Mouse (Mus musculus) megakaryocyte, adult 5-6 weeks (primary cell): ENCODE data around the gene Prune2. TPM values are rescaled to one million over a fixed set of nuclear protein-coding genes. Genes with fewer than 3 reads are reported as not detected.

ENCODE experiments used
- ATAC-seq: 2 replicates; pipeline ENCODE4 v1.8.0; 2016; ENCODE audit warnings: mild to moderate bottlenecking, inconsistent platforms; ENCODE audit not compliant: poor library complexity, severe bottlenecking
- total RNA-seq, 2 experiments: library from RNA; stranded (forward) in 1 of 2; stranded (reverse) in 1 of 2; fragments of 153-499, 151-499 nt in 1 of 2; fragments of 221-1000, 200-1000 nt in 1 of 2; gene quantifications; 2 replicates each; pipeline versions ENCODE4 v1.2.3 to v1.2.4; 2015 to 2017

Gene Prune2
- total RNA-seq, 2 experiments from 2014 or later: 2.0 to 3.2 TPM

- peak; percentile 72 for ATAC-seq
Measured at GRCm38 (mm10) chr19:17124034-17124735, 168.3 kb downstream of the Prune2 start.

DNA sequence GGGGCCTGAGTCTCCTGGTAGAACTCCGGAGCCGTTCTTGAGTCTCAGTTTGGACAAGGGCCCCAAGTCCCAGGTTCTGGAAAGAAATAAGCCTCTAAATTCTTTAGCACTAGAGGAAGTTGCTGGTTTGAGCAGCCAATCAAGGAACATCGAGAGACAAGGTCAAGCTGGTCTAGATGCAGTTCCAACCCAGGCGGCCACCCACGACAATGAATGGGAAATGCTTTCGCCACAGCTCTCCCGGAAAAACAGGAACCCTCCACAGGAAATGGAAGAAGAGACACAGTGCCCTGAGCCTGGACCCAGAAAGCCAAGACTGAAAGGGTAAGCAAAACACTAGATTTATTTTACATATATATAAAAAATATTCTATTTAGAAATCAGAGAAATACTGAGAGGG lies 169.5 kb downstream of the Prune2 start:
- peak; percentile 17; the same call in 1 of the 2 replicates for ATAC-seq

GRCm38 (mm10) chr19:17130544-17130943 lies 174.6 kb downstream of the Prune2 start:
- ATAC-seq: no peak

GRCm38 (mm10) chr19:17136677-17137460 lies 181.0 kb downstream of the Prune2 start:
- ATAC-seq: peak; percentile 57

- no peak for ATAC-seq
Measured at GRCm38 (mm10) chr19:17137656-17138055, 181.7 kb downstream of the Prune2 start.

GRCm38 (mm10) chr19:17138144-17138915 lies 182.4 kb downstream of the Prune2 start:
- ATAC-seq: no peak

DNA sequence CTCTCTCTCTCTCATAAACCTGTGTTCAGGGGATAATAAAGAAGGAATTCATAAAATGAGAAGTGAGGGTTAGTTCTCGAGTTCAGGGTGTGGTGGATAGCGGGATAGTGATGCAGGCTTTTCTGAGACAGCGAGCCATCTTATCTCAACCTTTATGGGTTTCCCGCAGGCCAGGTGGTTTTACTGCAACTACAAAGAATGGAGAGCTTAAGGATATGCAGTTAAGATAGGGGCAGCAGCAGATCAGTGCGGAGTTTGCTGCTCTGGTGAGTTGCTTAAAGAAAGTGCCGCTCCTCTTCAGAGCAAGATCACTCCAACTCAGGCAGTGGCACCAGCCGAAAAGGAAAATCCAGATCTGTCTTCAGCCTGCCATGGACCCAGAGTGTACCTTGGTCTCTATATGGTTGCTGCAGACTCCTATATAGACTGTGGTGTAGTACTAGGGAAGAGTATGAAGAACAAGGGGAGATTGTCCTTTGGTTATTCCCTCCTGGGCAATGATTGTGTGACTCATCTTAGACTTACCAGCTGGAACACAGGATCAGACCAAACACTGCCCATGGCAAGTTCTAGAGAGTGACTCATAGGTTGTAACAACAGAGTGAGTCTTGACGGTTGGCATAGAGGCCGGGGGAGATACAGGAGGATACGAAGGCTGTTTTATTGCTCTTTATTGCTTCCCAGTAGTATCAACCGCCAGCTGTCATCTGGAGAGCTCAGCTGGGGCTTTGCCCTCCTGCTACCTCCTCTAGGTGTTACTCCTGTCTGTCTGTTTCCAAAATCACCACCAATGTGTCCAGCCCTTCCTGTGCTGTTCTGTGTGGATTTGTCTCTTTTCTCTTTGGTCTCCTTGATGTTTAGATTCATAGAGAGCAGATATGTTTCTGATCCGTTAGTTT lies 184.3 kb downstream of the Prune2 start:
- ATAC-seq: no peak

GRCm38 (mm10) chr19:17143245-17143644 lies 187.3 kb downstream of the Prune2 start:
- ATAC-seq: no peak

- ATAC-seq: no peak
Measured at GRCm38 (mm10) chr19:17144205-17144604, 188.3 kb downstream of the Prune2 start.

- ATAC-seq: peak; percentile 82
Measured at GRCm38 (mm10) chr19:17150064-17150463, 194.1 kb downstream of the Prune2 start.

DNA sequence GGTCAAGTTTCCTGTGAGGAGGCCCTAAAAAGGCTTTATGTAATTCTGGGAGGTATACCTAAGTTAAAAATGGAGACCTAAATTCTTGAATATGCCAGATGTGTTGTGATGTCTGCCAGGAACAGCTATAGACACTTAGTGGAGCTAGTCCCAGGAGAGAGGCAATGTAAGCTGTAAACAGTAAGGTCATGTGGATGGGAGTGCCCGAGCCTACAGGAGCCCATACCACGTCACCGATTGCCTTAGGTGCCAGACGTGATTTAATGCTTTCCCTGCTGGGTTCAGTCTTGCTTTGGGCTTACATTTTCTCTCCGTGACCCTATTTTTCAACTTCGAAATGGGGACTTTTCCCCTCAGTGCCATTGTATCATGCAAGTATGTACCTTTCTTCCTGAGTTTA lies 195.9 kb downstream of the Prune2 start:
- no peak for ATAC-seq

DNA sequence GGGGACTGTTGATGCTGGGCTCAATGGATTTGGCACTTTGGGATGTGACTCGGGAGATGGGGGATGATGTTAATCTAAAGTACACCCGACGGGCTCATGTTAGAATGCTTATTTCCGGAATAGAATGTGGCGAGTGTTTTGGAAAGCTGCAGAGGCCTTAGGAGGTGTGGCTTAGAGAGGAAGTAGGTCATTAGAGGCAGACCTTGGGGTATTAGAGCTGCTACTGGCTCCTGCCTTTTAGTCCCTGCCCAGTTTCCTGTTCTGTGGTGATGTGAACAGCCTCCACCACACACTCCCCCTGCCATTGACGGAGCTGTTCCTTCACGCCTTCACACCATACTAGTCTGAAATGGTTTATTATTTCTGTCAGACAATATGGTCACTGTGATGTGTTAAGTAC lies 196.5 kb downstream of the Prune2 start:
- ATAC-seq: no peak

DNA sequence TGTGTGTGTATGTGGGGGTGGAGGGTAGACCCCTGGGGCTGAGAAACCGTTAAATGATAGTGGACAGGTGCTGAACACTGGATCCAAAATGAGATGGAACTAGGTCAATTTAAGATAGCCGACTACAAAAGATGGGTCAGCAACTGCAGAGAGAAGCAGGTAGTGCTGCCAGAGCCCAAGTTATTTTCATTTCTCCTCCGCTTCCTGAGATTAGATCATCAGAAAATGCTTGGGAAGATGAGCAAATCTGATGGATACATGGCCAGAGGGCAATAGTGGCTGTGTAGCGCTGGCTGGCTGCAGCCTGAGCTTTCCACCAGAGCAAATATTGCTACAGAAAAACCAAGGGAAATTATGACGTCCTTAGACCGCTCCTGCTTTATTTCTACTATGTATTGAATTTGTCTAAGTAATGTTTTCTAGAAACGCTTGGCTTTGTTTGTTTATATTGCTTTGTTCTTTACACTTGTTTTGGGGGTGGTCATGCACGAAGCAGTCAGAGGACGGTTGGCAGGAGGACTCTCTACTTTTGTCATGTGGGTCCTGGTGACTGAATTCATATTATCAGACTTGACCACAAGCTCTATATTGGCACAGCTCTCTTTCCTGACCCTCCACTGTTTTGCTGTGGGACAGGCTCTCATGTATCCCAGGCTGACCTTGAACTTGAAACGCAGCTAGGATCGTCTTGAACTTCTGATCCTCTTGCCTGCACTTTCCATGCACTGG lies 198.2 kb downstream of the Prune2 start:
- ATAC-seq: no peak

GRCm38 (mm10) chr19:17155216-17155615 lies 199.3 kb downstream of the Prune2 start:
- no peak for ATAC-seq

GRCm38 (mm10) chr19:17159676-17160075 lies 203.8 kb downstream of the Prune2 start:
- no peak for ATAC-seq

DNA sequence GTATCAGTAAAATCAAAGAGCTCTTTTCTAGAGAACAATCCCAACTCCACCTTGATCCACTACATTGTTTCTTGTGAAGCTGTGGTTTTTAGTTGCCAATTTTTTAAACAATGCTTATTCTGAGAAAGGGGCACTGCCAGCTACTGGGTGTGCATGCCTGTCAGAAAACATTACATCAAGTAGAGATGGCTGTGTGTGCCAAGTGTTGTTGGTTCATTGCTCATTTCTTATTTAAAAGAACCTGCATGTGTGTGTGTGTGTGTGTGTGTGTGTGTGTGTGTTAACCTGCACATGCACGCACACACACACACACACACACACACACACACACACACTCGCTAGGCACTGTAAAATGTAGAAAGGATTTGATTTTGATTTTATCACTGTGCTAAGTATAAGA lies 204.3 kb downstream of the Prune2 start:
- no peak for ATAC-seq

DNA sequence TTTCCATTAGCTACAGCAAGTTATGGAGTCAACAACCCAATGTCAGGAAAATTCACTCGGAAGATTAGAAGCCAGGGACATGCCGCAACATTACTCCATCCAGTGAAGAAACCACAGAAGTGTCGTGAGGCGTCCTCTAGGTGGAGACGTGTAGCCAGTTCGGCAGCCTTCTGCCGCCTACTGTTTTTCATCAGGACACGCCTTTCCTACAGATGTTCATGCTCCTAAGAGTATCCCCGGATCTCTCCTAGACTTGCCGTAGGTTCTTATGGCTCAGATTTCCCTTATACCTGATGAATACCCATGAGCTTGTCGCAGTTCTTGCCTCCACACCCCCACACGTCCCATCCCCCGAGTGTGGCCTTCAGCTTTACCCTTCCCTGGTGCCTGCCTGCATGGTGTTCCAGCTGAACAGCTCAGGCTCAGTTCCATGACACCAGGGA lies 207.6 kb downstream of the Prune2 start:
- ATAC-seq: peak; percentile 76

DNA sequence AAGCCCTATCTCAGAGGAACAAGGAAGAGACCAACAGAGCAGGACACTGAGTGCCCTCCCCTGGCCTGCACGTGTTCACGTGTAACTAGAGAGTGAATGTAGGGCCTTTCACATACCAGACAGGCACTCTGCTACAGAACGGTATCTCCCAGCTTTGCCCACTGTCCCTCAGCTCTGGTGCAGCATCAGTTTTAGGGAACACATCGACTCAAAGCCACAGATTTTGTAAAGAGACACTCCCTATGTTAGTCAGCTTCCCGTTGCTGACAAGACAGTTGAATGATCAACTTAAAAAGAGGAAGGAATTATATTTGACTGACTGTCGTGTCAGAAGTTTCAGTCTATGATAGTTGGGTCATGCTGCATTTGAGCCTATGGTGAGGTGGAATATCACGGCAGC lies 210.4 kb downstream of the Prune2 start:
- peak; percentile 83 for ATAC-seq

DNA sequence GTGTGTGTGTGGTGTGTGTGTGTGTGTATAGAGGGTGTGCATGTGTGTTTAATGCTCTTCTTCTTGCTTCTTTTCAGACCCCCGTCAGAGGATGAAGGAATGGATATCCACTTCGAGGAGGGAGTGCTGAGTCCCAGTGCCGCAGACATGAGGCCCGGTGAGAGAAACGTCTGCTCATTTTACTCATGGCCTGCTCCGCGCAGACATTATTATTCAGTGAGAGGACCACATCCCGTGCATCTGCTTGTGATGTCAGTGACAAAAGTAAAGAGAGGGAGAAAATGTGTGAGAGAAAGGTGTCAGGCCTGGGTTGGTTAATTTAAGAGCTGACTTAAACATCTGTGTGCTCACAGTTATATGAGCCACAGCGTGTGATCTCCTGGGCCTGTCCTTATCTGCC lies 212.3 kb downstream of the Prune2 start:
- no peak for ATAC-seq

DNA sequence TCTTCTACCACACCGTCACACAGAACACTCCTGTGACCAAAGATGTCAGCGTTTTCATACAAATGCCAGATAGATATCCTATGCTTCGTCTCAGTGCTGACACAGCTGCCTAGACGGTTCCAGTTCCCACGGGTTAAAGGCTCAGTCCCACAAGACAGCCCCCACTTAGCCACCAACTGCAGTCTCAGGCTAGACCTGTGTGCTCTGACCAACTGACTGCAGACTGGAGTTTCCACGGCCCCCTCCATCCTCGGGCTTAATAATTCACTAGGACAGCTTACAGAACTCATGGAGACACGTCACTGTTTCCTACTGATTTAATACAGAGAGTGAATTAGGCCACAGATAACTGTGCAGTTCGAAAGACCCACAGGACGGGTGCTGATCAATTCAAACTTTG lies 213.8 kb downstream of the Prune2 start:
- no peak for ATAC-seq
